8 mouse cellular contexts compared by ENCODE assay signal in the genomic region with DNA sequence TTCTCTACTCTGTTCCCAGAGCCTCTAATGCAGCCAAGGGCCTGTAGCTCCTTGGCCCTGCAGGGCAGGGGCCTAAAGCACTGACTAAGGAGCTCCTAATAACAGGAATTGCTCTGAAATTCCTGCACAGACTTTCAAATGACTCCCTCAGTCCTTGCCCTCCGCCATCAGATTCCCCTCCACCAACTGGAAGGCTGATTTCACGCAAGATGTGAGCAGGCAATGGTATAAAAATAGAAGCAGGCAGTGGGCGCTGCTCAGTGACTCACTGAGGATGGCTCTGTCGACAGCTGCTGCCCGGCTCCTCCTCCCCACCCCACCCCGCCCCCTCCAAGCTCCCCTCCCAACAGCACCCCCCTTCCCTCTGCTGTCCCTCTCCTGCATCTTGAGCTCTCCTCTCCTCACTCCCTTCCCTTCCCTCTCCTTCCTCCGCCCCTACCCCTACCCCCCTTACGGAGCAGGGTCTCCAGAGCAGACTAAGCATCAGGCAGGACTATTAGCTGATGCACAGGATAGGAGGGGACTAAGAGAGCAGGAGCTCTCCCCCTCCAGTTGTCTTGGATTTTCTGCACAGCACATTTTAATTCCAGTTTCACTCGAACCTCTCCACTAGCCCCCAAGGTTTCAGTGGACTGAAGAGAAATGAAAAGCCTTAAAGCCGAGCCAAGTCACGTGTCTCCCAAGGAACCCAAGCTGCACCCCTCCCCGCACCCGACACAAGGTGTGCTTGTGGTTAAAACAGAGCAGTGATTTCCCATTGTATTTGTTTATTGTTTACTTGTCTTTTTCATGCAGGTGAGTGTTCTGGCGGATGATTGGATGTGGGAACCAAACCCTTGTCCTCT. TPM values are rescaled to one million over a fixed set of nuclear protein-coding genes. Genes with fewer than 3 reads are reported as not detected.
DNase-seq lines count a peak whose midpoint lies in the region; ATAC-seq lines count a peak whose summit lies in the region.

No protein-coding gene starts in this region.

- no peak overlapping the region for H3K4me3 ChIP-seq in forebrain, embryonic 13.5 days
- H3K4me3 ChIP-seq in neural tube, embryonic 11.5 days (ENCODE audit: low read depth, low read length): no peak overlapping the region

- H3K4me2 ChIP-seq in forebrain, embryonic 13.5 days: peak overlapping the region; percentile 25
- no peak overlapping the region for H3K4me2 ChIP-seq in neural tube, embryonic 11.5 days (ENCODE audit: low read depth)

- peak overlapping the region; percentile 82 for H3K27ac ChIP-seq in forebrain, embryonic 13.5 days
- H3K27ac ChIP-seq in neural tube, embryonic 11.5 days (ENCODE audit: low read depth, low read length): no peak overlapping the region

- H3K36me3 ChIP-seq in forebrain, embryonic 13.5 days (ENCODE audit: poor library complexity, severe bottlenecking): no peaks in the 10 kb centered on the region
- no peaks in the 10 kb centered on the region for H3K36me3 ChIP-seq in neural tube, embryonic 11.5 days (ENCODE audit: control insufficient read depth, insufficient read depth, low read length)

- ATAC-seq in forebrain, embryonic 13.5 days: peak; percentile 94
- ATAC-seq in neural tube, embryonic 11.5 days (ENCODE audit: insufficient read depth, low FRiP score, low TSS enrichment): peak; percentile 45; the same call in 1 of the 2 replicates

- H3K9ac ChIP-seq in forebrain, embryonic 13.5 days: peak overlapping the region; percentile 34
- no peak overlapping the region for H3K9ac ChIP-seq in neural tube, embryonic 11.5 days (ENCODE audit: low read length)

- H3K9me3 ChIP-seq in forebrain, embryonic 13.5 days (replicated peaks): no peaks in the 10 kb centered on the region
- no peaks in the 10 kb centered on the region for H3K9me3 ChIP-seq in neural tube, embryonic 11.5 days (ENCODE audit: control insufficient read depth, low read length)

- peaks cover 14% of the 10 kb centered on the region for H3K4me1 ChIP-seq in forebrain, embryonic 13.5 days
- no peaks in the 10 kb centered on the region; the same call in 1 of the 2 replicates for H3K4me1 ChIP-seq in neural tube, embryonic 11.5 days (ENCODE audit: control insufficient read depth, insufficient read depth, low read length)

- H3K27me3 ChIP-seq in forebrain, embryonic 13.5 days: peaks cover 23% of the 10 kb centered on the region
- peaks cover 9% of the 10 kb centered on the region for H3K27me3 ChIP-seq in neural tube, embryonic 11.5 days (ENCODE audit: control insufficient read depth, insufficient read depth, low read length)

- WGBS in forebrain, embryonic 13.5 days: 7% methylated on average over 13 of the region's 14 CpGs
- 10% methylated on average over 13 of the region's 14 CpGs for WGBS in neural tube, embryonic 11.5 days

- peak; percentile 36 for DNase-seq in embryo, embryonic 10.5 days (ENCODE audit: low spot score)
- DNase-seq in embryo, embryonic 9.5 days (ENCODE audit: extremely low spot score): no peak
- peak; percentile 48 for DNase-seq in 416B (ENCODE audit: low read depth)
- peak; percentile 93 for DNase-seq in layer of hippocampus, adult 9-11 months
- peak; percentile 21 for DNase-seq in neural tube, embryonic 11.5 days (ENCODE audit: low spot score)
- no peak for DNase-seq in thymus, postnatal 0 days (ENCODE audit: low spot score)
- no peak for DNase-seq in testis, postnatal 10 days (ENCODE audit: low spot score)

RNA-seq across cellular contexts. Expression of gene Acta1, which starts 9.6 kb away (rescaled TPM):
- polyA plus RNA-seq in forebrain, embryonic 13.5 days (2015; fragmentation: Nextera tagmentation; extraction: Ambion mirVana): 1.7 and 3.1 TPM in 2 replicates
- 90.2 and 95.2 TPM in 2 replicates for polyA plus RNA-seq in neural tube, embryonic 11.5 days (2014; fragmentation: Nextera tagmentation; extraction: Ambion mirVana)
- 14.5 and 22.3 TPM in 2 replicates for polyA plus RNA-seq in thymus, postnatal 0 days (2015; fragmentation: Nextera tagmentation; extraction: Ambion mirVana)

RNA-seq across cellular contexts. Expression of gene Ccsap, which starts 24.9 kb away (rescaled TPM):
- 6.4 and 7.4 TPM in 2 replicates for polyA plus RNA-seq in forebrain, embryonic 13.5 days (2015; fragmentation: Nextera tagmentation; extraction: Ambion mirVana)
- 6.3 and 6.7 TPM in 2 replicates for polyA plus RNA-seq in neural tube, embryonic 11.5 days (2014; fragmentation: Nextera tagmentation; extraction: Ambion mirVana)
- 6.6 and 6.7 TPM in 2 replicates for polyA plus RNA-seq in thymus, postnatal 0 days (2015; fragmentation: Nextera tagmentation; extraction: Ambion mirVana)

Comparison
In these comparisons a context has a peak if more than half of its experiments do, and no peak if none do; other contexts are left out.
1. DNase-seq: peak in embryo, embryonic 10.5 days (single experiment), 416B (single experiment), layer of hippocampus, adult 9-11 months (single experiment) and neural tube, embryonic 11.5 days (single experiment); none in embryo, embryonic 9.5 days (single experiment), thymus, postnatal 0 days (single experiment) and testis, postnatal 10 days (single experiment).